Mouse (Mus musculus): Measurements from ENCODE around the gene Tmem53. TPM values are rescaled to one million over a fixed set of nuclear protein-coding genes. Genes with fewer than 3 reads are reported as not detected.
"Not testable (repeated sequence)": the region's sequence is repeated elsewhere in the genome, so short reads cannot be mapped to it uniquely, and the experiment has no call there.

Tmem53 gene
- polyA plus RNA-seq, 1 experiment from 2014 or later = 12.4 TPM

DNA sequence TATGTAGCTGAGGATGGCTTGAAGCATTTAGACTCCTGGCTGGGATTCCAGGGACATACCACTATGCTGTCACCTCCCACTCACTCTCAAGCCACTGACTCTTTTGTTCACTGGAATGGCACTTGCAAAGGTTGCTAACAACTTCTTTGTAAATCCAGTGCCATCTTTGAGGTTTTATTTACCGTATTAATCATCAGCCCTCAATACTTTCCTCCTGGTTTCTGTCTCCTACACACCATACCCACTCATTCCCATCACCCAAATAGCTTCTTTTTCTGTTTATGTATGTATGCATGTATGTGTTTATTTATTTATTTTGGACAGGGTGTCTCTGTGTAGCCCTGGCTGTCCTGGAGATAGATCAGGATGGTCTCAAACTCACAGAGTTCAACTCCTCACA lies 769 bp upstream of the Tmem53 start:
- WGBS = 76% methylated on average over 1 of the region's 1 CpGs
- peak overlapping the region; percentile 69 for H3K4me3 ChIP-seq (ENCODE audit: low read depth, low read length)
- no peaks in the 10 kb centered on the region for H3K36me3 ChIP-seq (ENCODE audit: insufficient read depth)

DNA sequence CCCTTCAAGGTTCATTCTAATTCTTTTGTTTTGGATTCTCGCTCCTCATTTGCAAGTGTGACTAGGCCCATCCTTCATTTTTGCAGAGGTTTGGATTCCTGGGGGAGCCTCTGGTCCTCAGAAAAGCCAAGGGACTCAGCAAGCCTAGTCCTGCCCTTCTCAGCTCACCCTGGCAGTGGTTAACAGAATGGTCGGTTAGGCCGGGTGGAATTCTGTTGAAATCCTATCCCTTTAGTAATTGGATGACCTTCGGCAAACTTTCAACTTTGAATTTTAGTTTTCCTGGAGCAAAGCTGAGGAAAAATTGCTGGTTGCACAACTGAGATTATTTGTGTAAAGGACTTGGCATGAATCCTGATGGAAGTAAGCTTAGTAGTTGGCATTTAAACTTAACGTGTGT lies 600 bp downstream of the Tmem53 start:
- Histone ChIP-seq H3K4me3 (ENCODE audit: low read depth, low read length) (peak overlapping the region; percentile 69), H3K36me3 (ENCODE audit: insufficient read depth) (no peaks in the 10 kb centered on the region), H3K4me1 (ENCODE audit: insufficient read depth) (0 out of 2 replicates have a peak, but pooled peaks cover 14% of the 10 kb centered on the region), H3K9me3 (ENCODE audit: low read depth, low read length) (no peaks in the 10 kb centered on the region), H3K27ac (ENCODE audit: low read depth) (peak overlapping the region; percentile 42), H3K4me2 (peak overlapping the region; percentile 71), H3K9ac (peak overlapping the region; percentile 67), H3K27me3 (ENCODE audit: insufficient read depth, low read length) (no peaks in the 10 kb centered on the region)
- TF ChIP-seq CTCF (IDR thresholded peaks at IDR 0.05; ENCODE audit: low read depth) = no peak
- 10% methylated on average over 5 of the region's 5 CpGs for WGBS
- DNase-seq (peak; percentile 68), ATAC-seq (ENCODE audit: insufficient read depth) (peak; percentile 38)

More for the DNA sequence above, 769 bp upstream of the Tmem53 start:
- Histone ChIP-seq H3K4me2 (peak overlapping the region; percentile 71), H3K27ac (ENCODE audit: low read depth) (no peak overlapping the region), H3K9ac (no peak overlapping the region), H3K9me3 (ENCODE audit: low read depth, low read length) (no peaks in the 10 kb centered on the region), H3K27me3 (ENCODE audit: insufficient read depth, low read length) (no peaks in the 10 kb centered on the region), H3K4me1 (ENCODE audit: insufficient read depth) (0 out of 2 replicates have a peak, but pooled peaks cover 14% of the 10 kb centered on the region)
- no peak for TF ChIP-seq CTCF (IDR thresholded peaks at IDR 0.05; ENCODE audit: low read depth)
- DNase-seq = no peak
- peak; percentile 0; the same call in 1 of the 2 replicates for ATAC-seq (ENCODE audit: insufficient read depth)

GRCm38 (mm10) chr4:117252755-117253154 lies 1.0 kb downstream of the Tmem53 start:
- 0 out of 2 replicates have a peak, but pooled peaks cover 14% of the 10 kb centered on the region for H3K4me1 ChIP-seq (ENCODE audit: insufficient read depth)
- 82% methylated on average over 5 of the region's 5 CpGs for WGBS
- DNase-seq = no peak
- no peak for ATAC-seq (ENCODE audit: insufficient read depth)
- H3K9ac ChIP-seq = peak overlapping the region; percentile 67
- no peaks in the 10 kb centered on the region for H3K27me3 ChIP-seq (ENCODE audit: insufficient read depth, low read length)
- H3K27ac ChIP-seq (ENCODE audit: low read depth) = peak overlapping the region; percentile 42
- H3K4me3 ChIP-seq (ENCODE audit: low read depth, low read length) = peak overlapping the region; percentile 69; the same call in 1 of the 2 replicates
- H3K36me3 ChIP-seq (ENCODE audit: insufficient read depth) = no peaks in the 10 kb centered on the region
- no peak for TF ChIP-seq CTCF (IDR thresholded peaks at IDR 0.05; ENCODE audit: low read depth)
- no peaks in the 10 kb centered on the region for H3K9me3 ChIP-seq (ENCODE audit: low read depth, low read length)
- peak overlapping the region; percentile 71 for H3K4me2 ChIP-seq

- Histone ChIP-seq H3K4me2 (peak overlapping the region; percentile 71), H3K4me3 (ENCODE audit: low read depth, low read length) (no peak overlapping the region), H3K36me3 (ENCODE audit: insufficient read depth) (no peaks in the 10 kb centered on the region), H3K27me3 (ENCODE audit: insufficient read depth, low read length) (no peaks in the 10 kb centered on the region), H3K4me1 (ENCODE audit: insufficient read depth) (0 out of 2 replicates have a peak, but pooled peaks cover 14% of the 10 kb centered on the region), H3K27ac (ENCODE audit: low read depth) (peak overlapping the region; percentile 42; the same call in 1 of the 2 replicates), H3K9ac (no peak overlapping the region), H3K9me3 (ENCODE audit: low read depth, low read length) (no peaks in the 10 kb centered on the region)
- TF ChIP-seq CTCF (IDR thresholded peaks at IDR 0.05; ENCODE audit: low read depth) = no peak
- 56% methylated on average over 12 of the region's 12 CpGs for WGBS
- DNase-seq = no peak
- ATAC-seq (ENCODE audit: insufficient read depth) = no peak
These were observed 1.7 kb downstream of the Tmem53 start for GRCm38 (mm10) chr4:117253218-117254016.

DNA sequence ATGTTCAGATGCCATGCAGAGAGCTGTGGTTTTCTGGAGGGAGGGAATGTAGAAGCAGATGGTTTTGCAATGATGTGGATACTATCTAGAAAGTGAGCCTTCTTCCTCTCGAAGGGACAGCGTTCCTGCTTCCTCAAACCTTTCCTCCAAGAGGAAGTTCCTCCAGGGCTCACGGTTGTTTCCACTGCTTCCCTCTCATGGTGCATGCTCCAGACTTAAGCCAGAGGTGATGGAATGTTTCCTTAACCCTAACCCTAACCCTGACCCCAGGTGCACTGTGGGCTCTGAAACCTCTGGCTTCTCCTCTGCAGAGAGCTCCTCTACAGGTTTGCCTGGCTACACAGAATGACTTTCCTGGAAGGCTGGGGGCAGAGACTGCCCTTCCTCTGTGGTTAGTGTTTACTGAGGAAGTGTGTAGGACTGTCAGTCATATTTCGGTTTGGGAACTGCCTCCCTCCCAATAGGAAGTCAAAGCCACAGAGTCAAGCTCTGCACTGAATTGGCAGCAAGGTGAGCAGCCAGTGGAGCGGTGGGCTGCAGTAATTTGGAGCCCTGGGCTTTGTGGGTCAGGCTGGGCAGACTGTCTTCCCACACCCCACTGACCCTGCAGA lies 2.4 kb downstream of the Tmem53 start:
- Histone ChIP-seq H3K27ac (ENCODE audit: low read depth) (no peak overlapping the region), H3K27me3 (ENCODE audit: insufficient read depth, low read length) (no peaks in the 10 kb centered on the region), H3K4me3 (ENCODE audit: low read depth, low read length) (no peak overlapping the region), H3K9me3 (ENCODE audit: low read depth, low read length) (no peaks in the 10 kb centered on the region), H3K4me2 (no peak overlapping the region), H3K36me3 (ENCODE audit: insufficient read depth) (no peaks in the 10 kb centered on the region), H3K9ac (no peak overlapping the region), H3K4me1 (ENCODE audit: insufficient read depth) (0 out of 2 replicates have a peak, but pooled peaks cover 14% of the 10 kb centered on the region)
- DNase-seq (no peak), ATAC-seq (ENCODE audit: insufficient read depth) (no peak)
- 50% methylated on average over 5 of the region's 5 CpGs for WGBS
- TF ChIP-seq CTCF (IDR thresholded peaks at IDR 0.05; ENCODE audit: low read depth) = no peak

GRCm38 (mm10) chr4:117254672-117255071 lies 2.9 kb downstream of the Tmem53 start:
- TF ChIP-seq CTCF (IDR thresholded peaks at IDR 0.05; ENCODE audit: low read depth) = no peak
- 55% methylated on average over 6 of the region's 6 CpGs for WGBS
- no peak for ATAC-seq (ENCODE audit: insufficient read depth)

GRCm38 (mm10) chr4:117259909-117260308 lies 8.2 kb downstream of the Tmem53 start:
- H3K4me2 ChIP-seq; H3K4me1 ChIP-seq (ENCODE audit: insufficient read depth); H3K9me3 ChIP-seq (ENCODE audit: low read depth, low read length); ATAC-seq (ENCODE audit: insufficient read depth); H3K27me3 ChIP-seq (ENCODE audit: insufficient read depth, low read length); DNase-seq; H3K4me3 ChIP-seq (ENCODE audit: low read depth, low read length); H3K36me3 ChIP-seq (ENCODE audit: insufficient read depth); H3K9ac ChIP-seq; H3K27ac ChIP-seq (ENCODE audit: low read depth): not testable (repeated sequence)
- 67% methylated on average over 6 of the region's 6 CpGs for WGBS
- peak; percentile 26; the same call in 1 of the 2 replicates for TF ChIP-seq CTCF (IDR thresholded peaks at IDR 0.05; ENCODE audit: low read depth)

More at GRCm38 (mm10) chr4:117254672-117255071, 2.9 kb downstream of the Tmem53 start:
- no peaks in the 10 kb centered on the region for H3K9me3 ChIP-seq (ENCODE audit: low read depth, low read length)
- H3K4me2 ChIP-seq = no peak overlapping the region
- 0 out of 2 replicates have a peak, but pooled peaks cover 14% of the 10 kb centered on the region for H3K4me1 ChIP-seq (ENCODE audit: insufficient read depth)
- no peaks in the 10 kb centered on the region for H3K27me3 ChIP-seq (ENCODE audit: insufficient read depth, low read length)
- H3K36me3 ChIP-seq (ENCODE audit: insufficient read depth) = no peaks in the 10 kb centered on the region
- no peak overlapping the region for H3K9ac ChIP-seq
- no peak overlapping the region for H3K4me3 ChIP-seq (ENCODE audit: low read depth, low read length)
- no peak for DNase-seq
- H3K27ac ChIP-seq (ENCODE audit: low read depth) = no peak overlapping the region
